Comparison of ENCODE assay signal across 8 mouse cellular contexts in genomic region chr4:45082951-45083350, GRCm38 (mm10). TPM values are rescaled to one million over a fixed set of nuclear protein-coding genes. Genes with fewer than 3 reads are reported as not detected.
DNase-seq lines count a peak whose midpoint lies in the region; ATAC-seq lines count a peak whose summit lies in the region.

No protein-coding gene starts in this region.

- intact Hi-C loops in heart, postnatal 25 days (cut with DNase I), result loop anchor here (2.0 to 10.0 kb wide), 4 partner anchors 26 to 322 kb away; partner anchors contain the start of genes Polr1e, Slc25a51 and Tomm5

- peak overlapping the region; percentile 76 for H3K4me2 ChIP-seq in heart, embryonic 12.5 days
- H3K4me2 ChIP-seq in hindbrain, embryonic 12.5 days (replicated peaks), result peak overlapping the region; percentile 77
- peak overlapping the region; percentile 71 for H3K4me2 ChIP-seq in midbrain, embryonic 12.5 days (replicated peaks)

- peak overlapping the region; percentile 95 for H3K4me3 ChIP-seq in heart, embryonic 12.5 days
- H3K4me3 ChIP-seq in brown adipose tissue, adult 24 weeks (ENCODE audit: insufficient read depth, low read depth, low read length), result peak overlapping the region; percentile 61
- peak overlapping the region; percentile 90 for H3K4me3 ChIP-seq in hindbrain, embryonic 12.5 days
- peak overlapping the region; percentile 76 for H3K4me3 ChIP-seq in midbrain, embryonic 12.5 days

- no peaks in the 10 kb centered on the region for H3K27me3 ChIP-seq in heart, embryonic 12.5 days (replicated peaks)
- H3K27me3 ChIP-seq in hindbrain, embryonic 12.5 days, result no peaks in the 10 kb centered on the region
- H3K27me3 ChIP-seq in midbrain, embryonic 12.5 days, result no peaks in the 10 kb centered on the region; the same call in 1 of the 2 replicates

- ATAC-seq in heart, embryonic 12.5 days (ENCODE audit: insufficient number of reproducible peaks, low FRiP score), result no peak
- ATAC-seq in hindbrain, embryonic 12.5 days (ENCODE audit: low FRiP score), result no peak
- no peak for ATAC-seq in midbrain, embryonic 12.5 days (ENCODE audit: low FRiP score, low read depth)

- 71% methylated on average over 9 of the region's 9 CpGs for WGBS in heart, embryonic 12.5 days
- WGBS in hindbrain, embryonic 12.5 days, result 76% methylated on average over 9 of the region's 9 CpGs
- 69% methylated on average over 9 of the region's 9 CpGs for WGBS in midbrain, embryonic 12.5 days

- H3K4me1 ChIP-seq in heart, embryonic 12.5 days (replicated peaks), result peaks cover 25% of the 10 kb centered on the region
- H3K4me1 ChIP-seq in brown adipose tissue, adult 24 weeks (ENCODE audit: control insufficient read depth, insufficient read depth, insufficient read length, low read length), result no peaks in the 10 kb centered on the region
- H3K4me1 ChIP-seq in hindbrain, embryonic 12.5 days, result peaks cover 13% of the 10 kb centered on the region
- H3K4me1 ChIP-seq in midbrain, embryonic 12.5 days, result peaks cover 11% of the 10 kb centered on the region

- H3K27ac ChIP-seq in heart, embryonic 12.5 days (ENCODE audit: poor library complexity, severe bottlenecking), result peak overlapping the region; percentile 12
- no peak overlapping the region for H3K27ac ChIP-seq in brown adipose tissue, adult 24 weeks (replicated peaks; ENCODE audit: low read depth, low read length)
- H3K27ac ChIP-seq in hindbrain, embryonic 12.5 days, result peak overlapping the region; percentile 55; the same call in 1 of the 2 replicates
- 0 out of 2 replicates have a peak overlapping the region, but pooled peaks have one; percentile 56 for H3K27ac ChIP-seq in midbrain, embryonic 12.5 days (replicated peaks)

- H3K9ac ChIP-seq in heart, embryonic 12.5 days, result peak overlapping the region; percentile 99; the same call in 1 of the 2 replicates
- H3K9ac ChIP-seq in hindbrain, embryonic 12.5 days, result peak overlapping the region; percentile 49
- H3K9ac ChIP-seq in midbrain, embryonic 12.5 days (replicated peaks), result no peak overlapping the region

- peaks cover 6% of the 10 kb centered on the region for H3K36me3 ChIP-seq in heart, embryonic 12.5 days
- H3K36me3 ChIP-seq in hindbrain, embryonic 12.5 days, result 0 out of 2 replicates have a peak, but pooled peaks cover 3% of the 10 kb centered on the region
- no peaks in the 10 kb centered on the region for H3K36me3 ChIP-seq in midbrain, embryonic 12.5 days

- no peak for DNase-seq in heart, postnatal 25 days (ENCODE audit: low spot score)
- no peak for DNase-seq in cerebellum, adult 18-20 months
- no peak for DNase-seq in thymus, adult 18-20 months
- DNase-seq in thymus, postnatal 14 days, result no peak

- no peaks in the 10 kb centered on the region for H3K9me3 ChIP-seq in heart, embryonic 12.5 days (replicated peaks)
- no peaks in the 10 kb centered on the region for H3K9me3 ChIP-seq in hindbrain, embryonic 12.5 days (replicated peaks)
- no peaks in the 10 kb centered on the region for H3K9me3 ChIP-seq in midbrain, embryonic 12.5 days

RNA-seq across cellular contexts. Expression of gene Fbxo10, which starts 1.5 kb away (rescaled TPM):
- 17.7 TPM in 2 replicates for polyA plus RNA-seq in heart, embryonic 12.5 days (2016; fragmentation: Nextera tagmentation; extraction: Ambion mirVana)
- 10 to 100 TPM; 11.1 to 12.8 TPM for total RNA-seq in heart, postnatal 25 days (2021)
- polyA plus RNA-seq in brown adipose tissue, adult 24 weeks (2012; ENCODE audit: insufficient read depth, insufficient read length, missing spikeins), result 1.1 TPM in 2 replicates
- 17.5 and 17.6 TPM in 2 replicates for polyA plus RNA-seq in hindbrain, embryonic 12.5 days (2016; fragmentation: Nextera tagmentation; extraction: Ambion mirVana)
- polyA plus RNA-seq in midbrain, embryonic 12.5 days (2016; fragmentation: Nextera tagmentation; extraction: Ambion mirVana), result 13.8 and 14.5 TPM in 2 replicates

RNA-seq across cellular contexts. Expression of gene Tomm5, which starts 25.0 kb away (rescaled TPM):
- polyA plus RNA-seq in heart, embryonic 12.5 days (2016; fragmentation: Nextera tagmentation; extraction: Ambion mirVana), result 207 and 213 TPM in 2 replicates
- 100 to 1,000 TPM; 212 to 250 TPM for total RNA-seq in heart, postnatal 25 days (2021)
- polyA plus RNA-seq in brown adipose tissue, adult 24 weeks (2012; ENCODE audit: insufficient read depth, insufficient read length, missing spikeins), result 316 and 377 TPM in 2 replicates
- 137 and 148 TPM in 2 replicates for polyA plus RNA-seq in hindbrain, embryonic 12.5 days (2016; fragmentation: Nextera tagmentation; extraction: Ambion mirVana)
- polyA plus RNA-seq in midbrain, embryonic 12.5 days (2016; fragmentation: Nextera tagmentation; extraction: Ambion mirVana), result 148 TPM in 2 replicates
